Mouse (Mus musculus): ENCODE data around the gene Fam81b. TPM values are rescaled to one million over a fixed set of nuclear protein-coding genes. Genes with fewer than 3 reads are reported as not detected.

The Fam81b gene
- total and polyA plus RNA-seq, 3 experiments, result not detected

GRCm38 (mm10) chr13:76178700-76179099, 126.2 kb downstream of the Fam81b start:
- H3K9me3 ChIP-seq (replicated peaks; ENCODE audit: low read length), result peaks cover 6% of the 10 kb centered on the region
- H3K4me2 ChIP-seq (ENCODE audit: insufficient read depth, low read depth, poor library complexity, severe bottlenecking), result no peak overlapping the region
- in situ Hi-C loops (cut with MboI; ENCODE audit: low pct_ligation_motif_present, low pct_unique_long_range_greater_than_20kb, low sequenced_read_pairs), result no loop called here
- TF ChIP-seq TBP (conservative IDR thresholded peaks at IDR 0.05; ENCODE audit: low read depth, low read length) (no peak), RCOR1 (conservative IDR thresholded peaks at IDR 0.05; ENCODE audit: low read depth, low read length) (no peak), ZNF384 (IDR thresholded peaks at IDR 0.05; ENCODE audit: low read depth, low read length) (no peak), MAZ (IDR thresholded peaks at IDR 0.05; ENCODE audit: low read depth, low read length) (no peak), GABPA (IDR thresholded peaks at IDR 0.05; ENCODE audit: insufficient replicate concordance, low read depth, low read length) (no peak), ZC3H11A (IDR thresholded peaks at IDR 0.05; ENCODE audit: low read depth, low read length) (no peak), RAD21 (IDR thresholded peaks at IDR 0.05; ENCODE audit: low read depth, low read length) (no peak), UBTF (IDR thresholded peaks at IDR 0.05; ENCODE audit: low read depth, low read length) (no peak), BHLHE40 (IDR thresholded peaks at IDR 0.05; ENCODE audit: low read depth, low read length) (no peak), E2F4 (IDR thresholded peaks at IDR 0.05; ENCODE audit: insufficient replicate concordance, low read depth, low read length) (no peak), HCFC1 (IDR thresholded peaks at IDR 0.05; ENCODE audit: low read depth, low read length) (no peak), MYC (IDR thresholded peaks at IDR 0.05; ENCODE audit: low read depth, low read length) (no peak), NRF1 (IDR thresholded peaks at IDR 0.05; ENCODE audit: low read depth, low read length) (no peak), SIN3A (IDR thresholded peaks at IDR 0.05; ENCODE audit: low read length) (no peak), CTCF (conservative IDR thresholded peaks at IDR 0.05 in 1 of 2, IDR thresholded peaks at IDR 0.05 in 1 of 2; ENCODE audit: low read depth in 2 of 2, low read length in 2 of 2) (no peak), POLR2AphosphoS2 (IDR thresholded peaks at IDR 0.05; ENCODE audit: low read depth, low read length) (no peak), JUND (conservative IDR thresholded peaks at IDR 0.05; ENCODE audit: low read depth, low read length) (no peak), USF1 (IDR thresholded peaks at IDR 0.05; ENCODE audit: low read depth, low read length) (no peak)
- no peaks in the 10 kb centered on the region for H3K27me3 ChIP-seq (replicated peaks)
- dilution Hi-C loops (cut with MboI; ENCODE audit: extremely low pct_ligation_motif_present, extremely low pct_unique_long_range_greater_than_20kb, low sequenced_read_pairs), result no loop called here
- no peaks in the 10 kb centered on the region for H3K4me1 ChIP-seq (ENCODE audit: control insufficient read depth in 1 of 2, insufficient read depth in 2 of 2)
- no peak overlapping the region for H3K4me3 ChIP-seq (replicated peaks in 1 of 3; ENCODE audit: low read depth in 2 of 3, low read length in 2 of 3, poor library complexity in 1 of 3)
- no peak for DNase-seq (ENCODE audit: extremely low read depth)
- no peak overlapping the region for H3K9ac ChIP-seq (ENCODE audit: insufficient read depth, low read depth)
- no peaks in the 10 kb centered on the region for H3K79me2 ChIP-seq (replicated peaks; ENCODE audit: control insufficient read depth, extremely low read depth, insufficient read depth, poor library complexity, severe bottlenecking)
- peaks cover 25 to 79% of the 10 kb centered on the region in 2 experiments for H3K36me3 ChIP-seq (replicated peaks in 1 of 2; ENCODE audit: control insufficient read depth in 1 of 2, insufficient read depth in 1 of 2, low read length in 1 of 2)
- H3K27ac ChIP-seq (ENCODE audit: insufficient read depth, low read depth), result no peak overlapping the region

GRCm38 (mm10) chr13:76174297-76174696, 130.6 kb downstream of the Fam81b start:
- Histone ChIP-seq H3K9ac (ENCODE audit: insufficient read depth, low read depth) (no peak overlapping the region), H3K9me3 (replicated peaks; ENCODE audit: low read length) (peaks cover 6% of the 10 kb centered on the region), H3K79me2 (replicated peaks; ENCODE audit: control insufficient read depth, extremely low read depth, insufficient read depth, poor library complexity, severe bottlenecking) (no peaks in the 10 kb centered on the region), H3K4me1 (ENCODE audit: control insufficient read depth in 1 of 2, insufficient read depth in 2 of 2) (no peaks in the 10 kb centered on the region), H3K4me3 (replicated peaks in 1 of 3; ENCODE audit: low read depth in 2 of 3, low read length in 2 of 3, poor library complexity in 1 of 3) (no peak overlapping the region), H3K4me2 (ENCODE audit: insufficient read depth, low read depth, poor library complexity, severe bottlenecking) (no peak overlapping the region), H3K36me3 (replicated peaks in 1 of 2; ENCODE audit: control insufficient read depth in 1 of 2, insufficient read depth in 1 of 2, low read length in 1 of 2) (peaks cover 15 to 60% of the 10 kb centered on the region in 2 experiments), H3K27ac (ENCODE audit: insufficient read depth, low read depth) (no peak overlapping the region), H3K27me3 (replicated peaks) (no peaks in the 10 kb centered on the region)
- DNase-seq (ENCODE audit: extremely low read depth), result no peak
- in situ Hi-C loops (cut with MboI; ENCODE audit: low pct_ligation_motif_present, low pct_unique_long_range_greater_than_20kb, low sequenced_read_pairs) (no loop called here), dilution Hi-C loops (cut with MboI; ENCODE audit: extremely low pct_ligation_motif_present, extremely low pct_unique_long_range_greater_than_20kb, low sequenced_read_pairs) (no loop called here)
- peak; percentile 80 for TF ChIP-seq MAFK (IDR thresholded peaks at IDR 0.05; ENCODE audit: insufficient replicate concordance, low read length)
- no peak for TF ChIP-seq POLR2AphosphoS2 (IDR thresholded peaks at IDR 0.05; ENCODE audit: low read depth, low read length)

Measured in CH12.LX (cell line).